Mouse (Mus musculus) forebrain, embryonic 12.5 days (tissue): ENCODE measurements around the gene Ms4a4b. TPM values are rescaled to one million over a fixed set of nuclear protein-coding genes. Genes with fewer than 3 reads are reported as not detected.
"Not testable (repeated sequence)": the region's sequence is repeated elsewhere in the genome, so short reads cannot be mapped to it uniquely, and the experiment has no call there.

ENCODE experiments used
- ATAC-seq: fragments of 200-750 bp; cut with Nextera tagmentation; 2 replicates; pipeline ENCODE4 v1.8.0; 2017; ENCODE audit warnings: moderate TSS enrichment; ENCODE audit not compliant: low FRiP score
- H3K27ac ChIP-seq: fragments of 300-500 bp; sonication (generic); 2 replicates; pipeline ENCODE4 v1.5.1; 2016; ENCODE audit warnings: mild to moderate bottlenecking
- H3K27me3 ChIP-seq: fragments of 300-500 bp; sonication (generic); 2 replicates; pipeline ENCODE4 v1.6.1; 2016; ENCODE audit warnings: mild to moderate bottlenecking
- H3K36me3 ChIP-seq: fragments of 300-500 bp; sonication (generic); replicated peaks from 2 replicates; pipeline ENCODE4 v1.6.1; 2016; ENCODE audit warnings: mild to moderate bottlenecking
- H3K4me1 ChIP-seq: fragments of 300-500 bp; sonication (generic); 2 replicates; pipeline ENCODE4 v1.6.1; 2016
- H3K4me2 ChIP-seq: fragments of 300-500 bp; sonication (generic); 2 replicates; pipeline ENCODE4 v1.6.1; 2016; ENCODE audit warnings: mild to moderate bottlenecking, moderate library complexity
- H3K4me3 ChIP-seq: fragments of 300-500 bp; sonication (generic); replicated peaks from 2 replicates; pipeline ENCODE4 v1.5.1; 2016; ENCODE audit warnings: mild to moderate bottlenecking
- H3K9ac ChIP-seq: fragments of 300-500 bp; sonication (generic); 2 replicates; pipeline ENCODE4 v1.6.1; 2016; ENCODE audit warnings: mild to moderate bottlenecking
- H3K9me3 ChIP-seq: fragments of 300-500 bp; sonication (generic); 2 replicates; pipeline ENCODE4 v1.6.1; 2016
- WGBS: fragments of 180-500 bp; shearing (Covaris S2); methylation state at CpG from one replicate; pipeline ENCODE4 v1.1.7; 2016; 5-methylcytosine and 5-hydroxymethylcytosine counted together
- polyA plus RNA-seq: library from polyadenylated mRNA; unstranded; fragments of >200 nt; fragmentation: Nextera tagmentation; extraction: Ambion mirVana; gene quantifications from 2 replicates; pipeline ENCODE4 v1.2.1, GENCODE M21; 2016

Ms4a4b gene
- polyA plus RNA-seq, 1 experiment from 2014 or later = not detected

GRCm38 (mm10) chr19:11492671-11493070, 49.3 kb downstream of the Ms4a4b start:
- H3K4me1 ChIP-seq = no peaks in the 10 kb centered on the region
- no peaks in the 10 kb centered on the region for H3K27me3 ChIP-seq
- H3K9ac ChIP-seq = no peak overlapping the region
- H3K9me3 ChIP-seq = no peaks in the 10 kb centered on the region
- no peak overlapping the region for H3K27ac ChIP-seq
- 82% methylated on average over 1 of the region's 1 CpGs for WGBS
- no peaks in the 10 kb centered on the region for H3K36me3 ChIP-seq
- no peak overlapping the region for H3K4me3 ChIP-seq
- no peak overlapping the region for H3K4me2 ChIP-seq
- no peak for ATAC-seq

GRCm38 (mm10) chr19:11494519-11494918, 51.2 kb downstream of the Ms4a4b start:
- Histone ChIP-seq H3K4me1 (no peaks in the 10 kb centered on the region), H3K4me3 (no peak overlapping the region), H3K9me3 (no peaks in the 10 kb centered on the region), H3K27me3 (no peaks in the 10 kb centered on the region), H3K27ac (no peak overlapping the region), H3K4me2 (no peak overlapping the region), H3K36me3 (no peaks in the 10 kb centered on the region), H3K9ac (no peak overlapping the region)
- 90% methylated on average over 3 of the region's 3 CpGs for WGBS
- no peak for ATAC-seq

GRCm38 (mm10) chr19:11496361-11496760, 53.0 kb downstream of the Ms4a4b start:
- Histone ChIP-seq H3K4me2 (no peak overlapping the region), H3K27me3 (no peaks in the 10 kb centered on the region)
- WGBS = 85% methylated on average over 6 of the region's 6 CpGs

GRCm38 (mm10) chr19:11497300-11497699, 53.9 kb downstream of the Ms4a4b start:
- not testable (repeated sequence) for H3K9me3 ChIP-seq, H3K27ac ChIP-seq, ATAC-seq, H3K9ac ChIP-seq, H3K4me2 ChIP-seq, H3K36me3 ChIP-seq, H3K4me3 ChIP-seq, H3K4me1 ChIP-seq, H3K27me3 ChIP-seq
- WGBS = 77% methylated on average over 1 of the region's 1 CpGs

More at GRCm38 (mm10) chr19:11496361-11496760, 53.0 kb downstream of the Ms4a4b start:
- Histone ChIP-seq H3K27ac (no peak overlapping the region), H3K9me3 (no peaks in the 10 kb centered on the region), H3K36me3 (no peaks in the 10 kb centered on the region), H3K4me3 (no peak overlapping the region), H3K4me1 (no peaks in the 10 kb centered on the region), H3K9ac (no peak overlapping the region)
- ATAC-seq = no peak

- no peak overlapping the region for H3K27ac ChIP-seq
- ATAC-seq = no peak
- no peak overlapping the region for H3K9ac ChIP-seq
- 92% methylated on average over 1 of the region's 1 CpGs for WGBS
- no peaks in the 10 kb centered on the region for H3K9me3 ChIP-seq
- no peak overlapping the region for H3K4me3 ChIP-seq
- H3K27me3 ChIP-seq = no peaks in the 10 kb centered on the region
- H3K36me3 ChIP-seq = no peaks in the 10 kb centered on the region
- H3K4me2 ChIP-seq = no peak overlapping the region
- H3K4me1 ChIP-seq = no peaks in the 10 kb centered on the region
These were observed 57.4 kb downstream of the Ms4a4b start for GRCm38 (mm10) chr19:11500796-11501195.

- no peak for ATAC-seq
- H3K4me2 ChIP-seq = no peak overlapping the region
- 89% methylated on average over 4 of the region's 4 CpGs for WGBS
These were observed 58.0 kb downstream of the Ms4a4b start for GRCm38 (mm10) chr19:11501326-11501725.

GRCm38 (mm10) chr19:11504857-11505256, 61.5 kb downstream of the Ms4a4b start:
- H3K36me3 ChIP-seq = no peaks in the 10 kb centered on the region
- 98% methylated on average over 1 of the region's 1 CpGs for WGBS
- no peak overlapping the region for H3K4me2 ChIP-seq
- H3K9me3 ChIP-seq = no peaks in the 10 kb centered on the region
- no peaks in the 10 kb centered on the region for H3K4me1 ChIP-seq
- no peak for ATAC-seq
- no peak overlapping the region for H3K4me3 ChIP-seq
- H3K27me3 ChIP-seq = no peaks in the 10 kb centered on the region
- H3K9ac ChIP-seq = no peak overlapping the region
- H3K27ac ChIP-seq = no peak overlapping the region

More at GRCm38 (mm10) chr19:11501326-11501725, 58.0 kb downstream of the Ms4a4b start:
- H3K9ac ChIP-seq = no peak overlapping the region
- H3K4me1 ChIP-seq = no peaks in the 10 kb centered on the region
- H3K9me3 ChIP-seq = no peaks in the 10 kb centered on the region
- H3K4me3 ChIP-seq = no peak overlapping the region
- no peak overlapping the region for H3K27ac ChIP-seq
- H3K27me3 ChIP-seq = no peaks in the 10 kb centered on the region
- H3K36me3 ChIP-seq = no peaks in the 10 kb centered on the region

GRCm38 (mm10) chr19:11513458-11513857, 70.1 kb downstream of the Ms4a4b start:
- no peak overlapping the region for H3K4me3 ChIP-seq
- ATAC-seq = no peak

GRCm38 (mm10) chr19:11516246-11516645, 72.9 kb downstream of the Ms4a4b start, which contains the start of gene Ms4a6b:
TSS of gene Ms4a6b (plus strand) at chr19:11516512.
- Histone ChIP-seq H3K27me3 (no peaks in the 10 kb centered on the region), H3K9ac (no peak within 1 kb of the TSS), H3K36me3 (no peaks in the 10 kb centered on the region), H3K4me2 (no peak within 1 kb of the TSS), H3K4me3 (no peak within 1 kb of the TSS), H3K4me1 (no peaks in the 10 kb centered on the region), H3K27ac (no peak within 1 kb of the TSS), H3K9me3 (no peaks in the 10 kb centered on the region)
- no peak for ATAC-seq

More at GRCm38 (mm10) chr19:11513458-11513857, 70.1 kb downstream of the Ms4a4b start:
- H3K9me3 ChIP-seq = no peaks in the 10 kb centered on the region
- H3K4me2 ChIP-seq = no peak overlapping the region
- no peaks in the 10 kb centered on the region for H3K27me3 ChIP-seq
- no peaks in the 10 kb centered on the region for H3K4me1 ChIP-seq
- no peaks in the 10 kb centered on the region for H3K36me3 ChIP-seq
- 86% methylated on average over 1 of the region's 1 CpGs for WGBS
- no peak overlapping the region for H3K9ac ChIP-seq
- no peak overlapping the region for H3K27ac ChIP-seq

Other genes with a start within 250 kb of the Ms4a4b start
- not detected in 2 replicates for gene Ms4a13, start 246.8 kb upstream of the Ms4a4b start, polyA plus RNA-seq
- not detected in 2 replicates for gene Ms4a12, start 211.1 kb upstream of the Ms4a4b start, polyA plus RNA-seq
- gene Ms4a1, start 177.3 kb upstream of the Ms4a4b start, polyA plus RNA-seq = not detected in 2 replicates
- gene Ms4a5, start 159.7 kb upstream of the Ms4a4b start, polyA plus RNA-seq = not detected in 2 replicates
- not detected in 2 replicates for gene Ms4a14, start 129.1 kb upstream of the Ms4a4b start, polyA plus RNA-seq
- 1.5 and 1.9 TPM in 2 replicates for gene Ms4a7, start 107.4 kb upstream of the Ms4a4b start, polyA plus RNA-seq
- gene Ms4a4a, start 68.0 kb upstream of the Ms4a4b start, polyA plus RNA-seq = 1.4 and 2.4 TPM in 2 replicates
- gene Ms4a4c, start 38.8 kb upstream of the Ms4a4b start, polyA plus RNA-seq = not detected in 2 replicates
- 1.6 and 1.8 TPM in 2 replicates for gene Ms4a6c, start 25.8 kb downstream of the Ms4a4b start, polyA plus RNA-seq
- not detected in 2 replicates for gene Gm8369, start 42.4 kb downstream of the Ms4a4b start, polyA plus RNA-seq
- gene Ms4a6b, start 73.0 kb downstream of the Ms4a4b start, polyA plus RNA-seq = 1.6 and 2.1 TPM in 2 replicates
- gene Ms4a4d, start 93.2 kb downstream of the Ms4a4b start, polyA plus RNA-seq = not detected in 2 replicates
- 1.4 and 1.7 TPM in 2 replicates for gene Ms4a6d, start 161.3 kb downstream of the Ms4a4b start, polyA plus RNA-seq
- not detected in 2 replicates for gene Ms4a2, start 180.2 kb downstream of the Ms4a4b start, polyA plus RNA-seq
- not detected in 2 replicates for gene Ms4a3, start 197.3 kb downstream of the Ms4a4b start, polyA plus RNA-seq
- not detected in 2 replicates for gene Oosp2, start 217.0 kb downstream of the Ms4a4b start, polyA plus RNA-seq
- gene Oosp1, start 247.6 kb downstream of the Ms4a4b start, polyA plus RNA-seq = not detected in 2 replicates